In the genomic region with DNA sequence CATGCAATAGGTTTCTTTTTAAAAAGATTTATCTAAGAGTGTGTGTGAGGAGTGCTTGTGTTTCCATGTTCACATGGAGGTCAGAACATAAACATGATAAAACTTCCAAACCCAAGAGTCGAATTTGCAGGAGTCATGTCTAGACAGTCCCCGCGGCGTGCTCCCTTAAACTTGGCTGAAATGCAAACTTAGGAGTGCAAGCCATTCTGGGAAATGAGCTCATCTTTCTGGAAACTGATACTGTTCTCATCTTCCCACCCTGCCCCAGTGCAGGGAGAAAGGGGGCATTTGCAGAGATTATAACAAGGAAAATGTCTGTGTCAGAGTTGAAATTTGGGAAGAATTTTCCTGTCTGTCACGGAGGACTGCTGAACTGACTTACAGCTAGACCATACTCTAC, we compare ENCODE assay signal across 13 mouse cellular contexts.
"Had no signal": no experiment of that assay in that cellular context is flagged by ENCODE, and none has a peak within 500 bp of the region (broad histone marks: within the 10 kb centered on the region; RNA-seq: fewer than 3 reads in every experiment).

No protein-coding gene starts in this region.

- H3K4me3 ChIP-seq: layer of hippocampus, adult 2 months; limb, embryonic 13.5 days; midbrain, embryonic 10.5 days; neural tube, embryonic 13.5 days had no signal

- H3K27me3 ChIP-seq: limb, embryonic 13.5 days; neural tube, embryonic 13.5 days had no signal

- H3K9ac ChIP-seq: limb, embryonic 13.5 days; liver, embryonic 14.5 days; neural tube, embryonic 13.5 days had no signal

- DNase-seq: kidney, postnatal 10 days; kidney, postnatal 4 days; left cerebral cortex, postnatal 4 days; lung, adult 2 months; lung, postnatal 14 days; right cerebral cortex, postnatal 14 days; thymus, postnatal 36 days had no signal

- H3K36me3 ChIP-seq: limb, embryonic 13.5 days; neural tube, embryonic 13.5 days had no signal

- ATAC-seq: midbrain, embryonic 16.5 days had no signal

- H3K27ac ChIP-seq: layer of hippocampus, adult 2 months; limb, embryonic 13.5 days; liver, embryonic 14.5 days; midbrain, embryonic 10.5 days; neural tube, embryonic 13.5 days had no signal

- H3K4me2 ChIP-seq: limb, embryonic 13.5 days; neural tube, embryonic 13.5 days had no signal

- H3K9me3 ChIP-seq: limb, embryonic 13.5 days; midbrain, embryonic 10.5 days; neural tube, embryonic 13.5 days had no signal
